Mouse (Mus musculus): ENCODE results near the gene Ifit3.
"Not testable (repeated sequence)": the region's sequence is repeated elsewhere in the genome, so short reads cannot be mapped to it uniquely, and the experiment has no call there.

Gene Ifit3

DNA sequence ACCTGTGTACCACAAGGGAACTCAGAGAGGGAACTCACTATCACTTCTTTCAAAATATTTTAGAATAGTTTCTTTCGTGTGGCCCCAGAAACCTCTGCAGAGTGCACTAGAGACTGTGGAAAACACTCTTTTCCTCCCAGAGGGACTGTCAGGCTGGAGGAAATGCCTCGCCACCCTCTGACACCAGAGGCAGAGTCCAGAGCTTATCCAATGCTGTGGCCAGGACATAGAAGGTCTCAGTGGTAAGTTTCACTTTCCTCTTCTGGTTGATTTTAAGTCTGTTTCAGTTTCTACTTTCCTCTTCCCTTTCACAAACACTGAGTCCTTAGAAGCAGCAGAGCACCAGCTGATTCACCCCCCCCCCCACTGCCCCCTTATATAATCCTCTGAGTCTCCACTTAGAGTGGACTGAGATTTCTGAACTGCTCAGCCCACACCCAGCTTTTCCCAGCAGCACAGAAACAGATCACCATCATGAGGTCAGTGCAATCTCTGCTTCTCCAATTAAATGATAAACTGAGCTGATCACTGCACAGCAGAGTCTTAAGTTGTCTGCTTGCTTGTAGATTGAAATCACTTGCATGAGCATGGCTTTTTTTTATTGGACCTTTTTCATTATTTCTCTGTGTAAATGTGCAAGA, at the start of gene Ifit3:
Gene Ifit3 (plus strand): TSS at position 406 of the 641 bp plus-strand sequence.
- in situ Hi-C loops (cut with MboI; ENCODE audit: unreplicated experiment in 2 of 2) = not testable (repeated sequence)

DNA sequence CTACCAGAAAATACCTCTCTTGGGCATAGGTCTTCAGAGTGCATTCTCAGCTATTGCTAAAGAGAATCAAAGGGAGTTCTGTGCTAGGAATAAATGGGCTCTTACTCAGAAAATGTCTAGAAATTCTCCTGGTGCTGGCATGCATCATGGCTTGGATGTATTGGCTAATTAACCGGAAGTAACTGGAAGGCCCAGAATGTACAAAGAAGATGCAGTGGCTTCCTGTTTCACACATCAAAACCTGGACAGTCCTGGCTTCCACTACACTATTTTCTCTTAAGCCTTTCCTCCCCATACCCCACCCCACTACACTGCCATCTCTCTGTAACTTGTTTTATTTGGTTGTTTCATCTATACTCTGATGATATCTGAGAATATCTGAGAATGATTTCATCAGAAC, 43.9 kb upstream of the Ifit3 start:
- in situ Hi-C loops (cut with MboI; ENCODE audit: unreplicated experiment in 2 of 2) = loop anchor here in 1 of 2 experiments (25.0 kb wide), 1 partner anchor 248 kb away; no protein-coding TSS in a partner anchor

DNA sequence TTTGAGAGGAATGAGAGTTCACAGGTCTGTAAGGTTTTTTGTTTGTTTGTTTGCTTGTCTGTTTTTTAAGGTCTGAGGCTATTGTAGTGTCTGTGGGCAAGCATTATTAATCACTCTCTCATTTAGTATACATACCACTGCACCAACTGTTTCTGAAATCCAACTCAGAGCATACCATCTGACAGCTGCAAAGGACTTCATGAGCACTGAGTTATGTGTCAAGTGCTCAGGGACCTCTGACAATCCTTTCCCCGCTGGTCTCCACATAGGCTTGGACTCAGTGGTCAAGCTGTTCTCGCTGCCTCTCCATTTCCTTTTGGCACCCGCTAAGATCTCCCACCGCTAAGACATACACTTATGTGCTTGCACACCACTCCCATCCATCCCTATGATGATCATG, 37.1 kb upstream of the Ifit3 start:
- in situ Hi-C loops (cut with MboI; ENCODE audit: unreplicated experiment in 2 of 2) = loop anchor here (5.0 to 25.0 kb wide), 7 partner anchors 44 to 301 kb away; no protein-coding TSS in a partner anchor

DNA sequence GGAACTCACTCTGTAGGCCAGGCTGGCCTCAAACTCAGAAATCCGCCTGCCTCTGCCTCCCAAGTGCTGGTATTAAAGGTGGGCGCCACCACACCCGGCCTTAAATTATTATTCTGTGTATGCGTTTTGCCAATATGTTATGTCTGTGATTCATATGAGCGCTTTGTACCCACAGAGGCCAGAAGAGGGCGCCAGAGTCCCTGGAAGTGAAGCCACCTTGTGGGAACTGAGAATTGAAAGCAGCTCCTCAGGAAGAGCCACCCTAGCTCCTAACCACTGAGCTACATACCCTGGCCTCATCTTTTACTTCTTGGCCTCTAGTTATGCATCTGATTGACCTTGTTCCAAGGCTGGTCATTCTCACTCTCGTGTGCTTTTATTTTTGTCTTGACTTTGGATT, 35.4 kb upstream of the Ifit3 start:
- in situ Hi-C loops (cut with MboI; ENCODE audit: unreplicated experiment in 2 of 2) = loop anchor here (5.0 to 25.0 kb wide), 7 partner anchors 46 to 303 kb away; no protein-coding TSS in a partner anchor

DNA sequence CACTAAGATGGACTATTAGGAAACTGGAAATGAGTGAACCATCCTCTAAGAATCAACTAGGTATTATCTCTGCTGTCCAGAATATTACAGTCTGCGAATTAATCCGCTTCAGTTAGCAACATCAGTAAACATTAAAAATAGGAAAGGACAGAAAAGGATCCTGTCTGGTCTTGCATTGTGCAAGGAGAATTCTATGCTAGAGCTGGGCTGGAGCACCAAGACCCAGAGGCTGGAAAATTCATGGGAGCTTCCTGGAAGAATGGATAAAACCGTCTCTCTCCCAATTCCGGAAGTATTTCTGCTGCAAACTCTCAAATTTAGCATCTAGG, 33.2 kb upstream of the Ifit3 start:
- in situ Hi-C loops (cut with MboI; ENCODE audit: unreplicated experiment in 2 of 2) = no loop called here

DNA sequence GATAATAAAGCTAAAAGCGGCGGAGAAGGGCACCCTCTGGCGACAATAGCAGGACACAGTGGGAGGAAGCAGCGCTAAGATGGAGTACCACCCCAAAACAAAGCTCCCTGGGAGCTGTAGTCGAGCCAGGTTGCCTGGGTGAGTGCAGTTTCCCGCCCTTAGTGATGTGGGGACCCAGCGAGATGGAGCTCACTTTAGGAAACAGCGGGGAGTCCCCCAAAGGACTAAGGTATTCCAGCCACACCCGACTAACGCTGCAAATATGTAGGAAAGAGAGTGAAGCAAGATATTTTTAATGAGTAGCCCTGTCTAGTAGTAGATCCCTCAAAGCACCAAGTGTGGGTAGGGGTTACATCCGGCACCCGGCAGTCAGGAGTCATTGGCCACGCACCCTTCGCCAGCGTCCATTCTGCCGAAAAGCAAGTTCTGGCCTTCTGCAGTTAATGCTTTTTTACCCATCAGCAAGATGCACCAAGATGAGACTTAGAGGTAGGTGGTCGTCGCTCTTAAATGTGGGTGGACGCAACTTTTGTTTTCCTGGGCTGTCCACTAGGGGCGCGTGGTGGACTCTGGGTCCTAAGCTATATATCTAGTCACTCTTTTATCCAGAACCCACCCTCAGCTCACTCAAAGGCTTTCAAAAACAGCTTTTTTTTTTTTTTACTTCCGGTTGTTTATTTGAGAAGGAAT, 32.7 kb upstream of the Ifit3 start, which contains the start of gene Ifit2:
Gene Ifit2 (plus strand): TSS at position 161 of the 690 bp plus-strand sequence.
- in situ Hi-C loops (cut with MboI; ENCODE audit: unreplicated experiment in 2 of 2) = no loop called here

DNA sequence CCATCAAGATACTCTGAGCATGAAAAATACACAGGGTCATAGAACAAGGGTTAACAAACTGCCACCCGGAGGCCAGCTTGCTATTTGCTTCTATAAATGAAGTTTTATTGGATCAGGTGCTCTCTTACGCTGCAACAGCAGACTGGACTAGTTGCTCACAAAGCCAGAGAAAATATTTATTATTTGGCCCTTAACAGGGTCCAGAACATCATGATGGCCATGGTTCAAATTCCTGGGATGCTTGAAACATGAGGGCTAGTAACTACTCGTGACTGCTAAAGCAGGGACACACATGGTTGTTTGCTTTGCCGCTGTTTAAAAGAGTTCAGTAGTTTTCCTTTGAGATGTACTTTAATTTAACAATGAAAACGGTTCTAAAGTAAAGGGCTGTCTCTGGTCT, 31.4 kb upstream of the Ifit3 start:
- in situ Hi-C loops (cut with MboI; ENCODE audit: unreplicated experiment in 2 of 2) = no loop called here

DNA sequence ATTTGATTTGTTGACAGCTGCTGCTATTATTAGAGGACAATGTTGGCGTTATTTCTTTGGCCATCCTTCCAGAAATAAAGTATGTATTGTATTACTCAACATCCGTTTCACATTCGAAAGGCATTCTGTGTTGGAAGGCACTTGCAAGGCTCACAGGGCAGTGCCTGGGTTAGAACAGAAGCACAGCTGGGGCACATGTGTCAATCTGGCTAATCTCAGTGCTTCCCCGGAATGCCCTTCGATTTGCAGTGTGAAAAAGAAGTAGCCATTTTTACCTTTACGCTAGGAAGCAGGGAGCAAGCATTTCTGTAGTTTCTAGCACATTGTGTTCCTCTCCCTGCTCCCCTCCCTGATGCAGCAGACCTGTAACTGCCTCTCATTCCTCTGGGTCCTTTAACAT, 30.3 kb upstream of the Ifit3 start:
- in situ Hi-C loops (cut with MboI; ENCODE audit: unreplicated experiment in 2 of 2) = no loop called here

DNA sequence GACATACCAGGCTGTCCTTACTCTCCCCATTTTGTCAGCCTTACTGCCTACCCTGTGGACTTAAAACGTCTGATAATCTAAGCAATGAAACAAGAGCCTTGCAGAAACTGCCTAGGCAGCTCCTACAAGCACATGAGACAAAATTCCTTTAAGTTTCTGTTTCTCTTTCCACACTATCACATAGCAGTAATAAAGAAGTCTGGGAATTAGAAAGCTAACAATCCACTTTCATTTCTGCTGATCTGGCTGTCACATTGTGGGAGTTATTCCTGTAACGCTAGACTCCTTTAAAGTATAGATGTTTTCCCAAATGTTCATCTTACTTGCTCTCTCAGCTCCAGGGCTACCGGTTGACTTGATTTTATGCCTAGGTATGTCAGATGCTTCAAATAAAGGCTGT, 29.8 kb upstream of the Ifit3 start:
- in situ Hi-C loops (cut with MboI; ENCODE audit: unreplicated experiment in 2 of 2) = no loop called here

DNA sequence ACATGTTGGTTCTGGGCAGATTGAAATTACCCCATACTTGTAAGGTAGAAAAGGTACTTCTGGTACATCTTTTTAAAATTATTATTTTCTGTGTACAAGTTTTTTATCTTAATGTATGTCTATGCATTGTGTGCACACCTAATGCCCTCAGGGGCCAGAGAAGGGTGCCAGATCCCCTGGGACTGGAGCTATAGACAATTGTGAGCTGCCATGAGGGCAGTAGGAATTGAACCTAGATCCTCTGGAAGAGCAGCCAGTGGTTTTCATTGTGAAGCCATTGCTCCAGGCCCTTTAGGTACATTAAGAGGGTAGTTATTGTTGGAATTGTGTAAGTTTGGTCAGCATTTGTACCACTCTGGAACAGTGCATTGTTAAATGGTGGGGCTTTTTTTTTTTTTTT, 29.3 kb upstream of the Ifit3 start:
- in situ Hi-C loops (cut with MboI; ENCODE audit: unreplicated experiment in 2 of 2) = no loop called here

DNA sequence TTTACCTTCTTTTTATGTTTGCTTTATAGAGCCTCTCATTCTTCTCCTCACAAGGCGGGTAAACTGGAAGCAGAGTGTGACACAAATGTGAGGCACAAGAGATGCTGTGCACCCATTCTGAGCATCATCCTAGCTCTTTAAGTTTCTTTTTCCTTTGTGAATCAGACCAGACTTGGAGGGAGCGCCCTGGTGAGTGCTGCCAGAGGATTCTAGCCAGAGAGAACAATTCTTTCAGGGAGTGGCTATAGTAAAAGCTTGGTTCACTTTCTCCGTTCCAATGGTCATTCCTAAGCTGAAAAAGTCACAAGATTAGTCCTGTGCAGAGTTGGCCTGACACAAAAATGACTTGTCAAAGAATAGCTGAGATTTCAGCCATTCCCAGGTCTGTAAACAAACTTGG, 26.7 kb upstream of the Ifit3 start:
- in situ Hi-C loops (cut with MboI; ENCODE audit: unreplicated experiment in 2 of 2) = loop anchor here (5.0 kb wide), 2 partner anchors 36 to 41 kb away; no protein-coding TSS in a partner anchor

DNA sequence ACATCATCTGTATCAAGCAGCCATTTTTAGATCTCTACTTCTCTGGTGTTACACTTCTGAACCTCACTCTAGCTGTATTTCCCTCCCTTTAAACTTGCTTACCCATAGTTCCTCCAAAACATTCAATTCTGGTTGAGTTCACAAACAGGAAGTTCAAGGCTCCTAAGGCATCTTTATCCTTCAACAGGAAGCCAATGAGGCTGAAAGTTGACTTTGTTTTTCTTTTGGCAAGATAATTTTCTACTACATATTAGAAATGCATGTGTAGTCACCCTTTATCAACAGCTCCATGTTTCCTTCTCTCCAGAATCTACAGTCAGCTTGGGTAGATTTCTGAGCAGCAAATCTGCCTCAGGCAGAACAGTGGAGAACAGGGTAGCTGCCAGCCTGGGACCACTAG, 20.8 kb upstream of the Ifit3 start:
- in situ Hi-C loops (cut with MboI; ENCODE audit: unreplicated experiment in 2 of 2) = no loop called here

DNA sequence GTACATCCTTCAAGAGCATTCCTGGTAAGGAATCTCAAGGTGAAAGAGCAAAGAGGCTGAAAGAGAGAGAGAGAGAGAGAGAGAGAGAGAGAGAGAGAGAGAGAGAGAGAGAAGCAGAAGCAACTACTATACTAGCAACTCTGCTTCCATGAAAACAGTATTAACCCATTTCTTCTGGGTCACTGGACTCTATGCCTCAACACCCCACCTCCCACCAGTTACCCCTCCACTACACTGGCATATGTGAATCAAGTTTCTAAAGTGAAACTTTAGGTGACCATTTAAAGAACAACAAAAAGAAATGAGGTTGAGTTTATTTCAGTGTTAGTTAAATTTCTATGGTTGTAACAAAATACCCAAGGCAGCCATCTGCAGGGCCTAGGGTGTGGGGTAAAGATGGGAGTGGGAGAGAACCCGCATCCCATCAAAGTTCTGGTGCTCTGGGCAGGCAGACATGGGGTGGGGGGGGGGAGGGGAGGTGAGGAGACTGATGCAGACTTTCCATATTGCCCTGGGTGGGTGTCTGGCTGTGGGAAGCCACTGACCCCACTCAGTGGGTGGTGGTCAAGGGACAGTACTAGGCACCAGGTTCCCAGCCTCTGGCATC, 17.1 kb upstream of the Ifit3 start:
- in situ Hi-C loops (cut with MboI; ENCODE audit: unreplicated experiment in 2 of 2) = no loop called here

DNA sequence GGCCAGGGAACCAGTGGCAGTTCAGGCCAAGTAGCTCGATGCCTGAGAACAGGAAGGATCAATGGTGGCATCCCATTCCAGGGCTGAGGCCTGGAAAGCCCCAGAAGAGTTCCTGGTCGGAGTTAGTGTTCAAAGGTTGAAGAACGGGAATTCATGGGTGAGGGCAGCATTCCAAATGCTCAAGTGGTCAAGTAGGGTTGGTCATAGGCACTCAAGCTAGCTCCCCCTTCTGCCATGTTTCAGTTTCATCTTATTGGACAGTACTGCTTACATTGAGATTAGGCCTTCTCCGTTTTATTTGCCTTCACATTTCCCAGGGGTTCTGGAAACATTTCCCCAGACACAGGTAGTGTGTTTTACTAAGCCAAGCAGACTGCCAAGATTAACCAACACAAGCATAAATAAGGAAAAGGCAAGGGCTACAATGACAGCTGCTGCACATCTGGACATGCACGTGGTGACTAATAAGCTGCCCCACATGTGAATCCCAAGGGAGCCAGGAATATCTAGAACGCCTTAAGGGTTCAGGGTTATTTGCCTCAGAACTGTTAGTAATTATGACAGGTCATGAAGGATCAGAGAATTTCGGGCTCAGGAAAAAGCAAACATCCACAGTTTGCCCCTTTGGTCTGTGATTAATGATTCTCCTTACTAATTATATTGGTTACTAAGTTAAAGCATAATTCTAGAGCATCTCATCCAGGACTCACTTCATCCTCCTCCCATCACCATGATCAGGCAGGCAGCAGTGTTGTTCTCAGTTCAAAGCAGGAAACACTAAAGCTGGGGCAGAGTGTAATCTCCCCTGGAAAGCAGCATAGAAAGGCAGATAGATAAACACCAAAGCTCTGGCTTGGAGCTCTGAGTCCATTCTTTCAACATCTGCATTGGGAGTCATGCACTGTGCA, 14.1 kb upstream of the Ifit3 start:
- in situ Hi-C loops (cut with MboI; ENCODE audit: unreplicated experiment in 2 of 2) = no loop called here

DNA sequence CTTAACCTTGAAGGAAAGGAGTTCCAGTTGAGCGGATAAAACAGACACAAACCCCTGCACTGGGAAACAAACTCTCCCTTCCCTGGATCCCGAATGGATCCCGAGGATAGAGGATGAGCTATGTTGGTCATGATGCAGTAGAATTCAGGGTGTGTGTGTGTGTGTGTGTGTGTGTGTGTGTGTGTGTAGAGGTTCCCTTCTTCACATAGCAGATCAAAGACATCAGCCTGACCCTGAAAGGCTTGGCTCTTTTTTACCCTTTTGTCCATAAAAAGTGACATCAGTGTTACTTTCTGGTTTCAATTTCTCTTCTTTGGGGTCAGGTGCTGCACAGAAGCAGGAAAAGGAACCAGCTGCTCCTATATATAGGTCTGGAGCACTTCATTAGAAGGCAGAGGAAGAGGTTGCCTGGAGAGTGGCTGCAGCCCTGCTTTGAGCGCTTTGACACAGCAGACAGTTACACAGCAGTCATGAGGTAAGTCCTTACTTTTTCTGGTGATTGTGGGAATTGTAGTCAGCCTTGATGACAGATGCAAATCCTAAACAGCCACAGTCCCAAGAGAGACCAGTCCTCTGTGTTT, 13.3 kb upstream of the Ifit3 start:
- in situ Hi-C loops (cut with MboI; ENCODE audit: unreplicated experiment in 2 of 2) = no loop called here

DNA sequence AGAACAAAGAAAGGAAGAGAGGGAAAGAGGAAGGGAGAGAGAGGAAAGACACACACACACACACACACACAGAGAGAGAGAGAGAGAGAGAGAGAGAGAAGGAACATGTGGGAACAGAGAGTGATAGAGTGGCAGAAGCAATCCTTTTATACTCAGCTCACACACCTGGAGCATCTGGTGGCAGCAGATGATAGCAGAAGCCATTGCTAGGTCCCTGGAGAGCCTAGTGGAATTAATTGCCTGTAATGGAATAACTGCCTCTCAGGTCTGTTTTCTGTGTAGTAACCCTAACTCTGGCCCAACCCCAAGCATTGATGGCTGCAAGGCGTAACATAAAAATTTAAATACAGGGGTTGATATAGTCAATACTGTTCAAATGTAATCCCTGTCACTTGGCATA, 12.3 kb upstream of the Ifit3 start:
- in situ Hi-C loops (cut with MboI; ENCODE audit: unreplicated experiment in 2 of 2) = no loop called here

DNA sequence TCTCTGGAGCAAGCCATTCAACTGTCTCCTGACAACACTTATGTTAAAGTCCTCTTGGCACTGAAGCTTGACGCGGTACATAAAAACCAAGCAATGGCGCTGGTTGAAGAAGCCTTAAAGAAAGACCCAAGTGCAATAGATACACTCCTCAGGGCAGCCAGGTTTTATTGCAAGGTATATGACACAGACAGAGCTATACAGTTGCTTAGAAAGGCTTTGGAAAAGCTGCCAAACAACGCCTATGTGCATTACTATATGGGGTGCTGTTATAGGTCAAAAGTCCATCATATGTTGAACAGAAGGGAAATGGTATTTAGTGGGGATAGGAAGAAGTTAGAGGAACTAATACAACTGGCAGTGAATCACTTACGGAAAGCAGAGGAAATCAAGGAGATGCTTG, 9.7 kb upstream of the Ifit3 start:
- in situ Hi-C loops (cut with MboI; ENCODE audit: unreplicated experiment in 2 of 2) = no loop called here

DNA sequence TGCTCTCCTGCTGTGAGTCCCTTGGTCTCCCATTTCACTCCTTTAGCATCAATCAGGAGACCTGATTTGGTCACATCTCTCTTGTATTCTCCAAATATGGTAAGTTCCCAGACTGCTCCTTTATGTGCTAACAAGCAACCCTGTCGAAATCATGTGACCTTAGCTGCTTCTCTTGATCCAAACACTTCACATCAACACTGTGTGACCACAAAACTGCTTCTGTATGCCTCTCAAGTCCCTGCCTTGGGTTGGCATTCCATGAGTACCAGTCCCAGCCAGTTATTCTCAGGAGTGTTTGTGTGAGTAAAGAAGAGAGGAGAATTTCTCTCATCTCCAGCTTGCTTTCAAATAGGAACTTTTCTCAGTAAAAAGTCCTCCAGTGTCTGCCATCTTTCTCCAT, 6.2 kb upstream of the Ifit3 start:
- in situ Hi-C loops (cut with MboI; ENCODE audit: unreplicated experiment in 2 of 2) = no loop called here

DNA sequence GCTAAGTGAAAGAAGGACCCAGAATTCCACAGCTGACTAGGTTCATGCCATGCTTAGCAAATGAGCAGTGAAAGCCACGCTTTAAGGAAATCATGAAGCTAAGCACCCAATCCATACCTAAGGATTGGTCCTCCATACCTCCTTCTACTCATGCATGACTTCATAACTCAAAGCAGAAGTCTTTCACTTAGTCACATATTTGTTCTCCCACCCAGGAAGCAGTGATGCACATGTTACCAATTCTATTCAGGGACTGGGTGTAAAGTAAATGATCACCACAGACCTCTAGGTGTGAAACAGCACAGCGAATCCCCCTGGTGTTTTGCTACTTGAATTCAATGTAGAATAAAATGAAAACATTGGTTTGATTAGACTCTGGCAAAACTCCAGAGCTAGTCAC, 635 bp upstream of the Ifit3 start:
- in situ Hi-C loops (cut with MboI; ENCODE audit: unreplicated experiment in 2 of 2) = not testable (repeated sequence)

DNA sequence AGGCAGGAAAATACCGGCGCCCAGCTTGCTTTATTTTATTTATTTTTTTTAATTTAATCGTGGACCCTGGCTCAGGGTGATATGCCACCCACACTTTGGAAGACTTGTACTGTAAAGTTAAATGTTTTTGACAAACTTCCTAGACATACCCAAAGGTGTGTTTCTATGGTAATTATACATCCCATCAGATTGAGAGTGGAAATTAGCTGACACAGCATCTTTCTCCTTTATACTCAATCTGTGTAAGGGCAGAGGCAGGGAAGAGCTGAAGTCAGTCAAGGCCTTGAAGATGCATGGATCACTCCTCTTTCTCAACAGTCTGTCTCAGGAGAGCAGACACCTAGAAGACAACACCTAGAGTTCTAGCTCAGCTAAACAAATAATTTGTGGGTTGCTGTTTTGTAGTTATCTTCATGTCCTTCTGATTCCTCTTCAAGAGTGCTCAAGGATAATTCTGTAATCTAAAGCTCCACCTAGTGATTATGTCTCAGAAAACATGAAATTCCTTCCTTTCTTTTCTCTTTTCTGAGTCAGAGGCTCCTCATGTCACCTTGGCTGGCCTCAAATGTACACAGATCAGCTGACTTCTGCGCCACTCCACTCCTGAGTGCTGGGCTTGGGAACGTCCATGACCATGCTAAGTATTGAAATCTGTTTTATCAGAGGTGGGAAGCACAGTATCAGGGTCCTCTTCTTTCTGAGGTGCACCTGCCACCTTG, 2.6 kb downstream of the Ifit3 start:
- in situ Hi-C loops (cut with MboI; ENCODE audit: unreplicated experiment in 2 of 2) = not testable (repeated sequence)

All from v-Abl transformed pro-B cells (cell line).